Mouse (Mus musculus) left cerebral cortex, postnatal 36 days (tissue): ENCODE measurements around the gene Phgr1. TPM values are rescaled to one million over a fixed set of nuclear protein-coding genes. Genes with fewer than 3 reads are reported as not detected.

Experiments
- DNase-seq, 2 experiments: peaks; one replicate each; pipeline ENCODE4 v3.0.0; 2021 to 2022; ENCODE audit warnings: low spot score in 2 of 2, mixed read lengths in 1 of 2
- intact Hi-C: fragments of 180-260 bp; cut with DNase I; formaldehyde crosslinking; loops from one replicate; pipeline ENCODE4 v1.15.1; 2025
- total RNA-seq, 2 experiments: library from RNA; stranded (reverse); gene quantifications; 2 replicates each; pipeline ENCODE4 v1.2.3; 2021

Phgr1 gene
- total RNA-seq, result not detected

- intact Hi-C loops, result no loop called here
- no peak for DNase-seq
These were observed at the start of gene Phgr1 for GRCm38 (mm10) chr2:118772158-118772874. TSS of gene Phgr1 (plus strand) at chr2:118772769.

DNA sequence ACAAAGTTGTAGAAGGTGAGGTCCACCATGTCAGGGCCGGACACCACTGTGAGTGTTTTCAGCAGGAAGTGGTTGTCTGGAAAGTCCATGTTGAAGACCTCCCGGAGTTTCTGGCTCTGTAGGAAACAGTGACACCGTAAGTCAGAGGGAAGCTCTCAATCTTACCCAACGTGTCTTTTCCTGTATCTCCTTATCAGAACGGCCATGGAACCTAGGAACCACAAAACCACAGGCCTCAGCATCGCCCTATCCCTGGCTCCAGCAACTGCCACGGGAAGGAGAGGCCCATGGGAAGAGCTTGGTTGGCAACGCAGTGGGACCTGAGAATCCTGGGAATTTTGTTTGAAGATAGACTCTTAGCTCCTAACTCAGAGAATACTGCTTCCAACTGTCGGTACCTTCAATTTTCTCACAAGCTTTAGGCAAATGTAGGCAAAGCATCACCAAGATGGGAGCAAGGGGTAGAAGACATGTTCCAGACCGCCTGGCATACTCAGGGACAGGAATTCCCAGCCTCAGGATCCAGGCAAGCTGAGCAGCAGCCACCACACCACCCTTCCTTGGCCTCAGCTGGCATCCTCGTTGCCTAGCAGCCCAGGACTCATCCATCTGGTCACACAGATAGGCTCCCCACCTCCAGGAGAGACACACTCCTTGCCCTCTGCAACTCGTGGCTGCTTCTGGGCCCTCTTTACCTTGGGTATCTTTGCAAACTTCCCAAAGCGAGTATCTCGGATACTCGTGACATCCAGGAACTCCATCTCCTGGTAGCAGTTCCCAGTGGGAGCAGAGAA, 48.7 kb upstream of the Phgr1 start:
- intact Hi-C loops, result no loop called here

DNA sequence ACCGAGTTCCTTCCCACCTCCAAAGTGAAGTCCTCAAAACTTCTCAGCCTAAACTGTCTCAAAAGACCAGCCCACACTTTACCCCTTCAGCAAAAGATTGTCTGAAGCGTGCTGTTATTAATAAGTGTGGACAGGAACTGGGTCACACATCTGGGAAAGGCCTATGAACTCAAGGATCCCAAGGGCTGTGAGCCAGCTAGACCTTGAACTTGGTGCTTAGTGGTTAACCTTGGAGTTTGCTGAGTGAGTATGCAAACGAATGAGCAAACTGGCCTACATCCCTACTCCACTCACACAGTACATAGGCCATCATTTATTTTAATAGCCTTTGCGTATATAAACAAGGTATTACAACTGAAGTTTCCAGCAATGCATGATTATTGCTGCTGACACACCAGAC, 47.1 kb upstream of the Phgr1 start:
- intact Hi-C loops, result no loop called here
- no peak for DNase-seq

More for the DNA sequence above, 48.7 kb upstream of the Phgr1 start:
- no peak for DNase-seq

DNA sequence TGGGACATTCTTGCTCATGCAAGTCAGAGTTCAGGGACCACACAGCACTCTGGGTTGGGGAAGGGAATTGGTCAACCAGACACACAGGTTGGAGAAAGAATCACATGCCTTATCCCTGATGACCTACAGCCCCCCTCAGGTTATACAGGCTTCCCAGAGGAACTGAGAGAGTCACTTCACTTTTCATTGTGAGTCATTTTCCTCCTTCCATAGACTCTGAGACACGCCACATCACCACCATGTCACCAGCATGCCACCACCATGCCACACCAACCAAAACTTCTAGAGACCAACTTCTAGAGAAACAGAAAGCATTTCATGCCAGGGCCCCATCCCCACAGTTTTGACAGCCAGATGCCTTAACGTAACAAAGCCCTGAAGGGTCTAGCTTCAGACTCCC, 45.7 kb upstream of the Phgr1 start:
- intact Hi-C loops, result no loop called here
- DNase-seq, result no peak

DNA sequence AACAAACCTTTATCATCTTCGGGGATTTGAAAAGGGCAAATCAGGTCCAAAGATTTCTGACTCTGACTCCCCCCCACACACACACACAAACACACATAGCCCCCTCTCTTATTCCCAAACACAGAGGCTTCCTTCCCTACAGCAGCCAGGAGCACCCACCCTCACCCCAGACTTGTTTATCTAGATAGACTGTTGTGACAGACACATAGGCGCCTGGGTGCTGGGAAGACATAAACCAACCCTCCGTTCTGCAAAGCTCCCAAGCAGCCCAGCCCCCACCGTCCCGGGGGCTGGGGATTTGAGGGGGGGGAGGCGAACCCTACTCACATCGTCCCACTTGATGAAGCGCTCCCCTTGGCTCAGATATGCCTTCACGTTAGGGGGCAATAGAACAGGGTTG, 44.7 kb upstream of the Phgr1 start:
- intact Hi-C loops, result no loop called here

DNA sequence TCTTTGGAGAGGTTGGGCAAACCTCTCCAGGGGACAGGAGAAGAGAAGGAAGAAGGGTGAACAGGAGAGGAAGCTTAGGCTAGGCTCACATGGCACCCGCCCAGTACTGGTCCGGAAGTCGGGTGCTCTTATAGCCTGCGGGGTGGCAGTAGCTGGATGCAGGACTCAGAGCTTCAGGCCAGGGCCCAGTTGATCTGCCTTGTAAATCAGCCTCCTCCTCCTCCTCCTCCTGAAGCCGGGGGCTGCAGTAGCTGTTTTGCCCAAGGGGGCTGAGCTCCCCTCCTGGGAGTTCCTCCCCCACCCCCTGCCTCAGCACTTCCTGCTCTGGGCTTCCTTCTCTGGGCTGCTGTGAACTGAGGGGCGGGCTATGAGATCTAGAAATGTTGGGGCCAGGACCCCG, 44.2 kb upstream of the Phgr1 start, which contains the start of gene Plcb2:
Gene Plcb2, minus strand, starts transcription at position 102 of the 400 bp plus-strand sequence.
- DNase-seq, result no peak
- intact Hi-C loops, result no loop called here

More for the DNA sequence above, 44.7 kb upstream of the Phgr1 start:
- no peak for DNase-seq

GRCm38 (mm10) chr2:118729194-118729593, 43.4 kb upstream of the Phgr1 start:
- DNase-seq, result no peak
- intact Hi-C loops, result no loop called here

DNA sequence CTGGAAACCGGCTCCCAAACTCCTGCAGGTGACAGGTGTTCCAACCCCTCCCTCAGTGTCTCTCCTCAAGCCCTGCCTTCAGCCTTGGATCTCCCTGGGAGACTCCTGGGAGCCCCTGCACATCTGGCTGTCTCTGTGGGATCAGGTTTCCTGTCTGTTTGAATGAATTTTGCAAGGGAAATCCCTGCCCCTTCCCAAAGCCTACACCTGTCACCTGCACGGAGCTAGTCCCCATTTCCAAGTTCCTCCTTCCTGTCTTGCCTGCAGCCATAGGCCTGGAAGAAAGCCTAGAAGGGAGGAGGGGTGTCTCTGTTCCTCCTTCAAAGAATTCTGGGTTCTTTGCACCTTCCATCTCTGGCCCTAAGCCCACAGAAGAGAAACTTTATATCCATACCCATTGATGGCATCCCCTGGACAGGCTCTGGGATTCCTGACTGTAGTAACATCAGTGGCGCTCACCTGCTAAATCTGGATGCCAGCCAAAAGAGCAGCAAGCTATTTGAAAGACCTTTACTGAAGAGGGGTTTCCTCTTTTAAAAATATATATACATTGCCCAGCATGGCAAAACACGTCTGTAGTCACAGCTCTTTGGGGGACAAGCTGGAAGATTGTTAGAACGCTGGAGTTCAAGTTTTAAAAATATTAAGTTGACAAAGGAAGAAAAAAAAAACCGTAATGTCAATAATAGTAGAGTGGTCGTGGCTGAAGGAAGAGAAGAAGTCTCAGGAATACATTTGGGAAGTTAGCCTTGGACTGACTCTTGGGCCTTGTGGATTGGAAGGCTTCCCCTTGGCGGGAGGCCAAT, 42.5 kb upstream of the Phgr1 start:
- intact Hi-C loops, result loop anchor here (1.0 to 2.0 kb wide), 2 partner anchors 30 to 91 kb away; no protein-coding TSS in a partner anchor
- DNase-seq, result no peak

GRCm38 (mm10) chr2:118730622-118730915, 42.0 kb upstream of the Phgr1 start:
- intact Hi-C loops, result loop anchor here (1.0 to 2.0 kb wide), 2 partner anchors 30 to 92 kb away; no protein-coding TSS in a partner anchor
- DNase-seq, result peak; percentile 73 to 78

GRCm38 (mm10) chr2:118731981-118732380, 40.6 kb upstream of the Phgr1 start:
- no peak for DNase-seq
- intact Hi-C loops, result loop anchor here (2.0 kb wide), 1 partner anchor 93 kb away; no protein-coding TSS in a partner anchor

DNA sequence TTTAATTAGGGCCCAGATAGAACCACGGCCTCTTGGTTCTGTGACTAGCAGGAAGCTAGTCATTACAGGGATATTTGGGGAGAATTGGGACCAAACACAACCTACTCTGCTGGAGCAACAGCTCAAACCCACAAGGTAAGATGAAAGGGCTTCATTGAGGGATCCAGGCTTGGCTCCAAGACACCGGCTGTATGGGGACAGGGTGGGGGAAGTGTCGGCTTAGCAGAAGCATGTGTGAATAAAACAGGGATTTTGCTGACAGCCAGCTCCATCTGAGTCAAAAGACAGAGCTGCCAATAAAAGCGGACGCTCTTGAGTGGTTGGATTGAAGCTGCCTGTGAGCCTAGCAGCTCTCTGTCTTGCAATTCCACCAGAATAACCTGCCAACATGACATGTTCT, 39.2 kb upstream of the Phgr1 start:
- DNase-seq, result peak in 1 of 2 experiments; percentile 34
- intact Hi-C loops, result no loop called here

DNA sequence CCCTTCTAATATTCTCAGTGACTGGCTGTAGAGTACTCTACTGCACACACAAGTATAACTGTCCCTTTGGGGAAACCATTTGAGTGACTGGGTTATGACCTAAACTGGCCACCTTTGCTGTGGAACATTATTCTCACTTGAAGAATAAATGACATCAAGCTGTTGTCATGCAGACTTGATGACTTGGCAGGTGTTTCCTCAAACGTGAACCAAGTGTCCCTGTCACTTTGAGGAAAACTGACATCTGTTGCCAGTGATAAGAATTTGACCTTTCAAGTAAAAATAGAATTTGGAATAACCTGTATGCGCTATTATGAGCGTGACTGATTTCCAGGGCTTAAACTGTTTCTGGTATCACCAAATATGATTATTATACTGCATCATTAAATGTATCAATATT, 32.2 kb upstream of the Phgr1 start:
- intact Hi-C loops, result no loop called here
- DNase-seq, result no peak

DNA sequence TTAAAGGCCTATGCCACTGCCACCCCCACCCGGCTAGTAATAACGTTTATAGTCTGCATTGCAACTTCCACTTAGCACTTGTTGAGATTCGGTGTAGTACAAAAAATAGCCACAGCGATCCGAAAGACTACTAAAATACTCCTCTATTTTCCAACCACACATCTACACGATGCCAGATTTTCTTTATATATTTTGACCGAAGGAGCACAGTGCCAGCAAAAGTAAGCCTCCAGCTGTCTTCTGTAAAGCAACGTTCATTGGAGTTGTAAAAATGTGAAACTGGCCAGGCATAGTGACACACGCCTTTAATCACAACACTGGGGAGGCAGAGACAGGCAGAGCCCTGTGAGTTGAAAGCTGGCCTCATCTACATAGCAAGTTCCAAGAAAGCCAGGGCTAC, 31.4 kb upstream of the Phgr1 start:
- intact Hi-C loops, result no loop called here
- no peak for DNase-seq

DNA sequence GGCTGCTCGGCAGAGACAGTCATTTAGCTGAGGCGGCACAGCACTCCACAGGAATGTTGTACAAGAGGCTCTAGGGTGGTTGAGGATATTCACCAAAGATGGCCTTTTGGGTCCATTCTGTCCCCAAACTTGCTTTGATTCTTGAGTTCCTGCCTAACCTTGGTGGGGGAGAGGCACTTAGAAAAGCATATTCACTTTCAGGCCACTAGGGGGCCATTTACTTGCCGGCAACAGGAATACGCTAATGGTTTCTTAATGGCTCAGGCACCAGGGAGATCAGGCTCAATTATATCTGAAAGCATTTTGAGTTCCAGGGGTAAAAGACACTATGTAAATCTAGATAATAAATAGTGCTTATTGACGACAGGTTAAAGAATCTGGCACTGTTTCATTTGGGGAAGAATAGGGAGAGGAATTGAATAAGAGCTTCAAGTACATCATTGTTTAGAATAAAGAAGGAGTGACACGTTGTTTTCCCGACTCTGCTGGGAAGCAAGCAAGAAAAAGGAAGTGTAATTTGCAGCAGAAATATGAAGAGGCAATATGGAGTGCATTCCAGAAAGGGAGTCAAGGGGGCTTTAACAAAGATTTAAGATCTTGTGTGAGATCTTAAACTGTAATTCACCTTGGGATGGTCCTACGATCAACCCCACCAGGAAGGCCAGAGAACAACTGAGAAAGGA, 29.2 kb upstream of the Phgr1 start:
- DNase-seq, result no peak
- intact Hi-C loops, result no loop called here

GRCm38 (mm10) chr2:118744621-118745020, 27.9 kb upstream of the Phgr1 start:
- intact Hi-C loops, result loop anchor here (1.0 to 5.0 kb wide), 3 partner anchors 42 to 153 kb away; partner anchors contain the start of gene Ankrd63
- DNase-seq, result no peak

DNA sequence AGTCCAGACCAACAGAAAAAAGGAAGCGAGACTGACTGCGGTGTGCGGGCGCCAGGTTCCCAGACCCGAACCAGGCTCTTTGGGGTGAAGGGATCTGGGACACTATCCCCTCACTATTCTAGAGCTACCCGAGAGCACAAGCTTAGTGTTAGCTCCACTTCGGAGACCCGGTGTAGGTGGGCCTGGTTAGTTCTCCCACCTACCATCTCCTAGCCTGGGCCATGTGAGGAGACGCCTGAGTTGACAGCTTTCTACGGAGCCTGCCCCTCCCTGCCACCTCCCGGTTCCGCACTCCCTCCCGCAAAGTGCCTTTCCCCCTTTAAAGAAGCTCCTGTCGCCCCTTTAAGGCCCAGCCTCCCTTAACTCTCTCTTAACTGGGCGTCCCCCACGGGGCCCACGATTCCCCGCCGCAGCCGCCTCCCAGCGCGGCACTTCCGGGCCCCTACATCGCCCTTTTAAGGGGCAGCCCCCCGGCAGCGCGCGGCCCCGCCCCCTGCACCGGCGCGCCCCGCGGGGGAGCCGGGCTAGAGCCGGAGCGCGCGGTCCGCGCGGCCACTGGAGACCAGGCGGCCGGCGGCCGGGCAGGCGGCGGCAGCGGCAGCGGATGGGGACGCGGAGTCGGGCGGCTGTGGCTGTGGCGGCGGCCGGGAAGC, 27.2 kb upstream of the Phgr1 start, which contains the start of gene Inafm2:
Gene Inafm2, plus strand, starts transcription at position 527 of the 653 bp plus-strand sequence.
- peak; percentile 91 to 93 for DNase-seq
- intact Hi-C loops, result loop anchor here (1.0 to 5.0 kb wide), 3 partner anchors 43 to 152 kb away; partner anchors contain the start of gene Ankrd63

GRCm38 (mm10) chr2:118745915-118746901, 26.4 kb upstream of the Phgr1 start:
- DNase-seq, result peak; percentile 42 to 47
- intact Hi-C loops, result loop anchor here (1.0 to 5.0 kb wide), 4 partner anchors 17 to 151 kb away; partner anchors contain the start of genes Ankrd63 and Ccdc9b
